Mouse (Mus musculus) embryonic fibroblast, embryonic 13.5 days (primary cell): ENCODE results near the gene Slc25a22.

ENCODE experiments used
- CTCF ChIP-seq: IDR thresholded peaks from 2 replicates; pipeline ENCODE4 v1.5.1; 2011; ENCODE audit warnings: mild to moderate bottlenecking, control low read depth, low read length, moderate library complexity, borderline replicate concordance; ENCODE audit not compliant: insufficient read depth
- POLR2A ChIP-seq: IDR thresholded peaks from 2 replicates; pipeline ENCODE4 v1.6.1; 2011; ENCODE audit warnings: low read depth, mild to moderate bottlenecking, control low read depth, low read length, moderate library complexity

- TF ChIP-seq CTCF (no peak), POLR2A (peak; percentile 15; the same call in 1 of the 2 replicates)
These were observed 34.5 kb upstream of the Slc25a22 start for GRCm38 (mm10) chr7:141472226-141472625.
